Mouse (Mus musculus): ENCODE results near the gene Slc38a3.

GRCm38 (mm10) chr9:107659551-107659950 is 9.8 kb downstream of the Slc38a3 start:
- no peak for TF ChIP-seq CTCF (IDR thresholded peaks at IDR 0.05; ENCODE audit: extremely low read depth, insufficient read depth, insufficient read length, insufficient replicate concordance)
- TF ChIP-seq POLR2A (IDR thresholded peaks at IDR 0.05; ENCODE audit: low read depth, low read length), result no peak

Measured in spleen, adult 2 months (tissue).